Mouse (Mus musculus) MN1 (cell line): ENCODE measurements around the gene Zmynd8.

Experiments used
- DNase-seq: peaks from one replicate; pipeline ENCODE4 v3.0.0-alpha.2; 2016; ENCODE audit warnings: low spot score

Gene Zmynd8

GRCm38 (mm10) chr2:165879403-165880178 is 19.2 kb downstream of the Zmynd8 start:
- DNase-seq: no peak

DNA sequence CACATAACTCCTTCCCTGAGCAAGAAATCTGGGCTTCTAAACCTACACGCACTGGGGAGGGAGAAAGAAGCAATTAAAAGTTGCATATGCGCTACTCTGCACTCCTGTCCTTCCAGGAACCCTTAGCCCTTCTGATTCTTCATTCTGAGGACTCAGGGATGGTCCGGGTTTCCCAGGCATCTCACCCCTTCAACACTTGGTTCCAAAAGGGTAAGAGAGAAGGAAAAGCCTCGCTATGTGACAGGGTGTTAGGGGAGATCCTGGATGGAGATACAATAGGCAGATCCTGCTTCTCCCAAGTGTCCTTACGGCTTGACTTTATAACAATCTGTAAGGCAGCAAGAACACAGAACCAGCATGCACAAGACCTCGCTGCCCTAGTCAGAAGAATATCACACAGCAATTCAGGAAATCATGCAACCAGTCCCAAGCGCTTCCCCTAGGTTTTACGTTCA is 19.9 kb downstream of the Zmynd8 start:
- DNase-seq: no peak

- no peak for DNase-seq
Observed at GRCm38 (mm10) chr2:165878021-165878585, 20.7 kb downstream of the Zmynd8 start.

GRCm38 (mm10) chr2:165877180-165877579 is 21.6 kb downstream of the Zmynd8 start:
- DNase-seq: no peak

DNA sequence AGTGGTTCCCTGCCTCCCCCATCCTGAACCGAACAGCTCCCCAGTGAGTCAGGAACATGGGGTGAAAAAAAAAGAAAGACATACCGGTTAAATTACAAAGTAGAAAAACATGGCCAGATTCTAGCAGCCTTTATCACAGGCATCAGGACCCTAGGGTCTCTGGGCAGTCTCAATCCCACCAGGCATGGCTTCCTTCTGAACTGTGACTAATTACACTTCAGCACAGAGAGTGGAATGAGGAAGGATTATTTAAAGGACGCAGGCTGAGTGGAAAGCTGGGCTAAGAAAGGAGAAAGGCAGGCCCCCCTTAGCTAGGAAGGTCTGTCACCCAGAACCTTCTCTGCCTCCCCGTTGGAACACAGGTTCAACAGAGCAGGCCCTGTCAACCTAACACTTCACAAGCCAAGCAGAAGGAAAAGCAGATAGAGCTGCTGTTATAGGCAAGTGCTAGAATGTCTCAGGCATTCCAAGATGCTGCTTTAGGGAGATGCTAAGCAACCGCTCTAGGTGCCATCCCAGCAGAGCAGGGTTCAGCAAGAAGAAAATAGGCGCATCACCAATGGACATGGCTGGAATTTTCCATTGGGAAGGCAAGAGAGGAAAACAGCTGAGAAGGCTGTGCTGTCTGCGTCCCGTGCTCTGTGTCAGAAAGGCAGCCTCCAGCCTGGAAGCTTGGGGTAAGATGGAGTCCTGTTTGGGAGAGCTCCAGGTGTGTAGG is 22.5 kb downstream of the Zmynd8 start:
- peak; percentile 78 for DNase-seq

- DNase-seq: no peak
Observed at GRCm38 (mm10) chr2:165875406-165875955, 23.3 kb downstream of the Zmynd8 start.

GRCm38 (mm10) chr2:165874461-165875339 is 24.1 kb downstream of the Zmynd8 start:
- peak; percentile 82 for DNase-seq

DNA sequence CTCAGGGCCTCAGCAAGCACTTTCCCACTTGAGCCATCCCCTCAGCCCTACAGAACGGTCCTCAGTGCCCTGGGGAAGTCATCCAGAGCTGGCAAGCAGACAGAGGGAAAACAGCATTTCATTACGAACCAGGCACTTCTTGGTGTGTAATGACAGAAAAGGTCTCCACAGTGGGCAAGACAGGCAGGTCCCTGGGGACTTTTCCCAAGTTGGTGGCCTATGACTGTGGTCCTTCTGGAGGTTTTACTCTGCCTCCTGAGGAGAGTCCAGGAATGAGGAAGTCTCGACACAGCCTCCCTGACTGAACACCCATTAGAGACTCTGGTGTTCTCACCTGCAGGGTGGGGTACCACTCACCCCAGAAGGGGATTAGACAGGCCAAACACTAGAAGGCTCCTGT is 25.0 kb downstream of the Zmynd8 start:
- no peak for DNase-seq

DNA sequence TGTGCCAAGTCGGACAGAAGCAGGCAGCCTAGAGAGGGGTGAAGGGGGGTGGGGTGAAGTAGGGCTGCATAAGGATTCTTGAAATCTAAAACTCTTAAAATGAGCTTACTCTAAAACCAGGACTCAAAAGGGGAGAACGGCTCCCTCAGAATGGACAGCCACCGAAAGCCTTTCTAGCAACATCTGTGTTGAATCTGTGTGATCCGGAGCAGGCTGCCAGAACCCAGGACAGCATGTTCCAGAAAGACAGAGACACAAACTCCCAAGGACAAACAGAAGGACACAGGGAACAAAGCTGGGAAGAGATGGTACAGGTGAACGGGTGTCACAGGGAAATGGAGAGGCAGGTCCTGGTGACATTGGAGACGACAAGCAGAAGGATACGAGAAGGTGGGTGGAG is 25.6 kb downstream of the Zmynd8 start:
- DNase-seq: no peak

GRCm38 (mm10) chr2:165869257-165869656 is 29.6 kb downstream of the Zmynd8 start:
- no peak for DNase-seq

GRCm38 (mm10) chr2:165868522-165869175 is 30.2 kb downstream of the Zmynd8 start:
- DNase-seq: peak; percentile 88

DNA sequence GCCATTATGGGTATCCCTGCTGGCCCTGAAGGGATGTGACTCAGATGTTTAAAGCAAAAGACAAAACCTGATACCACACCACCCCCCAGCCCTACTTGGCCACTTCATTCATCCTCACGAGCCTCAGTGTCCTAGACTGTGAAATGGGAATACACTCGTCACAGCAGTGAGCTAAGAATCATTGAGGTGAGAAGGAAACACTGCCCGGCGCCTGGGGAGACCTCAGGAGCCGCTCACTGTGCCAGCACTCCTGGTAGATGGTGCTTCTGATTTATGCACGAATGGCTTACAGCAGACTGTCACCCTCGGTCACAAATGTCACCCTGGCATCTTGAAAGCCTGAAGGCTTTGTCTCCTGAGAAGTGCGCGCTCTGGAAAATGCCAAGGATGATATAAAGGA is 31.3 kb downstream of the Zmynd8 start:
- DNase-seq: no peak

DNA sequence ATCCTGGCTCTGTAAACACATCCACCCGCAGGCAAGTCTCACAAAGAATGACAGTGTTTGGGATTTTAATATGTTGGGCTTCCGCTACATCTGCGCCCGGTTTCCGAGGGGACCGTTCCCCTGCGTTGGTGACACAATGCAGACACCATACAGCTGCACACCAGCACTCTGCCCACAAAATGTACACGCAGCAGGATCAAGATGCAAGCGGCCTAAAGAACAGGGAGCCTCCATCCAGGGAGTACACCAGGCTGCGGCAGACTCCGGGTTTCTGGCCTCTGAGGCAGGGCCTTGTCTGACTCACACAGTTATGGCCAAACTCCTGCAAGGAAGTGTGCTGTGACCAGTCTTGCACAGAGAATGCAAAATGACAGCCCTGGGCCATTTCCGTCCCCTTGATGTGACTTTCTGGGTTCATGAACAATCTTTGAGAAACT is 31.8 kb downstream of the Zmynd8 start:
- DNase-seq: peak; percentile 54

GRCm38 (mm10) chr2:165866412-165866811 is 32.4 kb downstream of the Zmynd8 start:
- DNase-seq: no peak

- DNase-seq: no peak
Observed at GRCm38 (mm10) chr2:165864769-165865168, 34.0 kb downstream of the Zmynd8 start.

DNA sequence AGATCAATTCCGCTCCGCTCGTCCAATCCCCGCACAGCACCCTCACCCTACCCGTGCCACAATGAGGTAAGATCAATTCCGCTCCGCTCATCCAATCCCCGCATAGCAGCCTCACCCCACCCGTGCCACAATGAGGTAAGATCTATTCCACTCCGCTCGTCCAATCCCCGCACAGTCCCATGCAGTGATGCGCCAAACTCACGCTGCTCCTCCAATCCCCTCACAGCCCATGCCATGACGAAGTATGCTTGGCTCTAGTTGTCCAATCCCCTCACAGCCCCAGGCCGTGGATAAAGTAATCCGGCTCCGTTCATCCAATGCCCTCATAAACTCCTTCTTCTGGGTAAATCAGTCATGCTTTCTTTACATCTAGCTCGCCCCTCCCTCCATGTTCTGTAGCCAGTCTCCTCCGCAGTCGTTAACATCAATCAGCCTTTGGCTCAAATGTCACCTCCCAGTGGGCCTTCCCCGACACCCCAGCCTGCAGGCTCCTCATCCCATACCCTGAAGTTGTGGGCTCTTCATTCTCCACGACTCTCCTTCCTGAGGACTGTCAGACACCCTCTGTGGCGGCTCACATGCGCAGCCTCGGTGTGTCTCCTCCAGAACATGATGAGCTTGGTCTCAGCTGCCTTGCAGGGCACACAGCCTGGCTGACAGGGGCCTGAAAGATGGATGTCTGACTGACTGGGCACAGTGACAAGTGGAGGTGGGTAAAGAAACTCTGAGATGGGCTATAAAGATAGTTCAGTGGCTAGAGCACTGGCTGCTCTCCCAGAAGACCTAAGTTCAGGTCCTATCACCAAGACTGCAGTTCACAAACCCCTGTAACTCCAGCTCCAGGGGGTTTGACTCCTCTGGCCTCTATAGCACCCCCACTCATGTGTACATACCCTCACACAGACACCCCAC is 36.9 kb downstream of the Zmynd8 start:
- no peak for DNase-seq

DNA sequence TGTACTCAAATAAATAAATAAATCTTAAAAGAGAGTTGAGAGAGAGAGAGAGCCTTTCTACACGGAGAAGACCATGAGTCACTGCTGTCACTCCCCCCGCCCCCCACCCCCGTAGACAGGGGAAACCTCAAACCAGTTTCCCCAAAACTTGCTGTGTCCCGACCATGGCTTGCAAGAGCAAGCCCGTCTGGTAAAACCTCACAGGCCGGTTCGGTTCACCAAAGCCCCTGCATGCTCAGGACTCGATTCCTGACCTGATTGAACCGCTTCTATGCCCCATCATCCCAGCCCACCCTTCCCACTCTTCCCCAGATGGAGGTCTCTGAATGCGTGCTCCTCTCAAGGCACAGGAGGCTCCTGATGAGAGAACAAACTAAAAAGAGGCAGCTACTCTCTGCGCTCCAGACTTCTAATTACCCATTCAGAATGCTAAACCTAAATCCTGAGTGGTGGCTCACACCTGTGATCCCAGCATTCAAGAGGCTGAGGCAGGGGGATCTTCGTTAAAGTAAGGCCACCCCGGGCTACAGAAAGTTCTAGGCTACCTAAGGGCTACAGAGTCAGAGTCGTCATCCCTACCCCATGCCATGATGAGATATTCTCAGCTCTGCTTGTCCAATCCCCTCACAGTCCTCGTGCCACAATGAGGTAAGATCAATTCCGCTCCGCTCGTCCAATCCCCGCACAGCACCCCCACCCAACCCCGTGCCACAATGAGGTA is 37.7 kb downstream of the Zmynd8 start:
- no peak for DNase-seq

- no peak for DNase-seq
Observed at GRCm38 (mm10) chr2:165860447-165860846, 38.4 kb downstream of the Zmynd8 start.
